Mouse (Mus musculus): ENCODE data around the gene Olfr1315-ps1. TPM values are rescaled to one million over a fixed set of nuclear protein-coding genes. Genes with fewer than 3 reads are reported as not detected.

Gene Olfr1315-ps1
- polyA plus RNA-seq (2012; rRNA removed): not detected in 2 replicates

GRCm38 (mm10) chr2:112115340-112115739 is at the start of gene Olfr1315-ps1:
Gene Olfr1315-ps1 (minus strand): TSS chr2:112115440.
- no peak within 1 kb of the TSS for H3K27ac ChIP-seq (ENCODE audit: control insufficient read depth, insufficient read depth, low read length)
- H3K4me1 ChIP-seq (replicated peaks; ENCODE audit: control insufficient read depth, insufficient read depth, low read length): no peaks in the 10 kb centered on the region
- WGBS: 79% methylated on average over 1 of the region's 1 CpGs
- no peaks in the 10 kb centered on the region for H3K36me3 ChIP-seq (ENCODE audit: control insufficient read depth, insufficient read depth, low read length)
- H3K27me3 ChIP-seq (ENCODE audit: control insufficient read depth, insufficient read depth, low read length): no peaks in the 10 kb centered on the region
- no peak within 1 kb of the TSS for H3K4me3 ChIP-seq (ENCODE audit: control insufficient read depth, insufficient read depth, low read length)
- no peak for DNase-seq
- TF ChIP-seq POLR2A (IDR thresholded peaks at IDR 0.05; ENCODE audit: control insufficient read depth, extremely low read depth, insufficient read depth, low read length, poor library complexity): no peak
- TF ChIP-seq CTCF (IDR thresholded peaks at IDR 0.05; ENCODE audit: borderline replicate concordance, control insufficient read depth, extremely low read depth, insufficient read depth, low read length, poor library complexity): no peak

- Histone ChIP-seq H3K4me1 (replicated peaks; ENCODE audit: control insufficient read depth, insufficient read depth, low read length) (no peaks in the 10 kb centered on the region), H3K27me3 (ENCODE audit: control insufficient read depth, insufficient read depth, low read length) (no peaks in the 10 kb centered on the region), H3K27ac (ENCODE audit: control insufficient read depth, insufficient read depth, low read length) (no peak within 1 kb of the TSS), H3K36me3 (ENCODE audit: control insufficient read depth, insufficient read depth, low read length) (no peaks in the 10 kb centered on the region), H3K4me3 (ENCODE audit: control insufficient read depth, insufficient read depth, low read length) (no peak within 1 kb of the TSS)
- TF ChIP-seq POLR2A (IDR thresholded peaks at IDR 0.05; ENCODE audit: control insufficient read depth, extremely low read depth, insufficient read depth, low read length, poor library complexity): no peak
- no peak for TF ChIP-seq CTCF (IDR thresholded peaks at IDR 0.05; ENCODE audit: borderline replicate concordance, control insufficient read depth, extremely low read depth, insufficient read depth, low read length, poor library complexity)
- DNase-seq: no peak
These were observed 38.7 kb upstream of the Olfr1315-ps1 start, which contains the start of gene Olfr1318 for GRCm38 (mm10) chr2:112153898-112154297. Gene Olfr1318 (plus strand): TSS chr2:112154198.

- no peaks in the 10 kb centered on the region for H3K27me3 ChIP-seq (ENCODE audit: control insufficient read depth, insufficient read depth, low read length)
- no peak within 1 kb of the TSS for H3K4me3 ChIP-seq (ENCODE audit: control insufficient read depth, insufficient read depth, low read length)
- H3K27ac ChIP-seq (ENCODE audit: control insufficient read depth, insufficient read depth, low read length): no peak within 1 kb of the TSS
- 78% methylated on average over 2 of the region's 2 CpGs for WGBS
- no peaks in the 10 kb centered on the region for H3K4me1 ChIP-seq (replicated peaks; ENCODE audit: control insufficient read depth, insufficient read depth, low read length)
- H3K36me3 ChIP-seq (ENCODE audit: control insufficient read depth, insufficient read depth, low read length): no peaks in the 10 kb centered on the region
- DNase-seq: no peak
- no peak for TF ChIP-seq POLR2A (IDR thresholded peaks at IDR 0.05; ENCODE audit: control insufficient read depth, extremely low read depth, insufficient read depth, low read length, poor library complexity)
- no peak for TF ChIP-seq CTCF (IDR thresholded peaks at IDR 0.05; ENCODE audit: borderline replicate concordance, control insufficient read depth, extremely low read depth, insufficient read depth, low read length, poor library complexity)
These were observed 24.8 kb upstream of the Olfr1315-ps1 start, which contains the start of gene Olfr1317 for GRCm38 (mm10) chr2:112140029-112140428. Gene Olfr1317 (plus strand): TSS chr2:112140329.

- Histone ChIP-seq H3K4me1 (replicated peaks; ENCODE audit: control insufficient read depth, insufficient read depth, low read length) (no peaks in the 10 kb centered on the region), H3K4me3 (ENCODE audit: control insufficient read depth, insufficient read depth, low read length) (no peak within 1 kb of the TSS), H3K27ac (ENCODE audit: control insufficient read depth, insufficient read depth, low read length) (no peak within 1 kb of the TSS), H3K27me3 (ENCODE audit: control insufficient read depth, insufficient read depth, low read length) (no peaks in the 10 kb centered on the region), H3K36me3 (ENCODE audit: control insufficient read depth, insufficient read depth, low read length) (no peaks in the 10 kb centered on the region)
- TF ChIP-seq CTCF (IDR thresholded peaks at IDR 0.05; ENCODE audit: borderline replicate concordance, control insufficient read depth, extremely low read depth, insufficient read depth, low read length, poor library complexity) (no peak), POLR2A (IDR thresholded peaks at IDR 0.05; ENCODE audit: control insufficient read depth, extremely low read depth, insufficient read depth, low read length, poor library complexity) (no peak)
- no peak for DNase-seq
- 96% methylated on average over 2 of the region's 2 CpGs for WGBS
These were observed 19.6 kb upstream of the Olfr1315-ps1 start, which contains the start of gene Olfr1316 for GRCm38 (mm10) chr2:112134877-112135276. Gene Olfr1316 (minus strand): TSS chr2:112134977.

- no peaks in the 10 kb centered on the region for H3K27me3 ChIP-seq (ENCODE audit: control insufficient read depth, insufficient read depth, low read length)
- TF ChIP-seq POLR2A (IDR thresholded peaks at IDR 0.05; ENCODE audit: control insufficient read depth, extremely low read depth, insufficient read depth, low read length, poor library complexity) (no peak), CTCF (IDR thresholded peaks at IDR 0.05; ENCODE audit: borderline replicate concordance, control insufficient read depth, extremely low read depth, insufficient read depth, low read length, poor library complexity) (no peak)
These were observed 18.6 kb downstream of the Olfr1315-ps1 start, which contains the start of gene Olfr1314 for GRCm38 (mm10) chr2:112096681-112097080. Gene Olfr1314 (minus strand): TSS chr2:112096781.

GRCm38 (mm10) chr2:112077743-112078142 is 37.5 kb downstream of the Olfr1315-ps1 start, which contains the start of gene Olfr1313:
Gene Olfr1313 (minus strand): TSS chr2:112077843.
- no peak within 1 kb of the TSS for H3K4me3 ChIP-seq (ENCODE audit: control insufficient read depth, insufficient read depth, low read length)
- TF ChIP-seq CTCF (IDR thresholded peaks at IDR 0.05; ENCODE audit: borderline replicate concordance, control insufficient read depth, extremely low read depth, insufficient read depth, low read length, poor library complexity) (no peak), POLR2A (IDR thresholded peaks at IDR 0.05; ENCODE audit: control insufficient read depth, extremely low read depth, insufficient read depth, low read length, poor library complexity) (no peak)
- no peaks in the 10 kb centered on the region for H3K36me3 ChIP-seq (ENCODE audit: control insufficient read depth, insufficient read depth, low read length)
- no peaks in the 10 kb centered on the region for H3K27me3 ChIP-seq (ENCODE audit: control insufficient read depth, insufficient read depth, low read length)
- DNase-seq: no peak
- no peak within 1 kb of the TSS for H3K27ac ChIP-seq (ENCODE audit: control insufficient read depth, insufficient read depth, low read length)
- H3K4me1 ChIP-seq (replicated peaks; ENCODE audit: control insufficient read depth, insufficient read depth, low read length): no peaks in the 10 kb centered on the region

More at GRCm38 (mm10) chr2:112096681-112097080, 18.6 kb downstream of the Olfr1315-ps1 start, which contains the start of gene Olfr1314:
- Histone ChIP-seq H3K36me3 (ENCODE audit: control insufficient read depth, insufficient read depth, low read length) (no peaks in the 10 kb centered on the region), H3K4me1 (replicated peaks; ENCODE audit: control insufficient read depth, insufficient read depth, low read length) (no peaks in the 10 kb centered on the region), H3K4me3 (ENCODE audit: control insufficient read depth, insufficient read depth, low read length) (no peak within 1 kb of the TSS), H3K27ac (ENCODE audit: control insufficient read depth, insufficient read depth, low read length) (no peak within 1 kb of the TSS)
- DNase-seq: no peak

Other genes with a start within 250 kb of the Olfr1315-ps1 start
- not detected in 2 replicates for gene Olfr1305, start 238.3 kb downstream of the Olfr1315-ps1 start, polyA plus RNA-seq (2012; rRNA removed)
- gene Olfr1306, start 199.2 kb downstream of the Olfr1315-ps1 start, polyA plus RNA-seq (2012; rRNA removed): not detected in 2 replicates
- not detected in 2 replicates for gene Olfr1307, start 166.0 kb downstream of the Olfr1315-ps1 start, polyA plus RNA-seq (2012; rRNA removed)
- not detected in 2 replicates for gene Olfr1308, start 150.5 kb downstream of the Olfr1315-ps1 start, polyA plus RNA-seq (2012; rRNA removed)
- not detected in 2 replicates for gene Olfr1309, start 125.2 kb downstream of the Olfr1315-ps1 start, polyA plus RNA-seq (2012; rRNA removed)
- gene Olfr1310, start 102.7 kb downstream of the Olfr1315-ps1 start, polyA plus RNA-seq (2012; rRNA removed): not detected in 2 replicates
- not detected in 2 replicates for gene Olfr1311, start 91.0 kb downstream of the Olfr1315-ps1 start, polyA plus RNA-seq (2012; rRNA removed)
- not detected in 2 replicates for gene Olfr1312, start 65.2 kb downstream of the Olfr1315-ps1 start, polyA plus RNA-seq (2012; rRNA removed)
- not detected in 2 replicates for gene Olfr1313, start 37.6 kb downstream of the Olfr1315-ps1 start, polyA plus RNA-seq (2012; rRNA removed)
- gene Olfr1314, start 18.7 kb downstream of the Olfr1315-ps1 start, polyA plus RNA-seq (2012; rRNA removed): not detected in 2 replicates
- not detected in 2 replicates for gene Olfr1316, start 19.5 kb upstream of the Olfr1315-ps1 start, polyA plus RNA-seq (2012; rRNA removed)
- not detected in 2 replicates for gene Olfr1317, start 24.9 kb upstream of the Olfr1315-ps1 start, polyA plus RNA-seq (2012; rRNA removed)
- gene Olfr1318, start 38.8 kb upstream of the Olfr1315-ps1 start, polyA plus RNA-seq (2012; rRNA removed): not detected in 2 replicates
- 70.0 and 77.7 TPM in 2 replicates for gene Lpcat4, start 124.0 kb upstream of the Olfr1315-ps1 start, polyA plus RNA-seq (2012; rRNA removed)
- gene Nutm1, start 143.9 kb upstream of the Olfr1315-ps1 start, polyA plus RNA-seq (2012; rRNA removed): 0.03 TPM in 1 of 2 replicates, not detected in the other
- 100 and 126 TPM in 2 replicates for gene Nop10, start 146.5 kb upstream of the Olfr1315-ps1 start, polyA plus RNA-seq (2012; rRNA removed)
- gene Slc12a6, start 150.4 kb upstream of the Olfr1315-ps1 start, polyA plus RNA-seq (2012; rRNA removed): 97.6 and 97.8 TPM in 2 replicates
- 0.03 TPM in 1 of 2 replicates, not detected in the other for gene Gm21985, start 150.9 kb upstream of the Olfr1315-ps1 start, polyA plus RNA-seq (2012; rRNA removed)